Mouse (Mus musculus) lung, adult 2 months (tissue): ENCODE results near the gene Gm49721. TPM values are rescaled to one million over a fixed set of nuclear protein-coding genes. Genes with fewer than 3 reads are reported as not detected.
"Not testable (repeated sequence)": the region's sequence is repeated elsewhere in the genome, so short reads cannot be mapped to it uniquely, and the experiment has no call there.

Experiments
- DNase-seq: peaks from one replicate; pipeline ENCODE4 v3.0.0; 2022
- H3K4me1 ChIP-seq: fragments of 200-500 bp; 2 replicates; pipeline ENCODE4 v1.6.1; 2011; ENCODE audit warnings: low read length; ENCODE audit not compliant: control insufficient read depth, insufficient read depth
- H3K4me3 ChIP-seq: fragments of 200-500 bp; replicated peaks from 2 replicates; pipeline ENCODE3; 2011; ENCODE audit warnings: low read depth, mild to moderate bottlenecking, control low read depth, low read length; ENCODE audit errors: extremely low read depth
- CTCF ChIP-seq: fragments of 200-500 bp; IDR thresholded peaks from 2 replicates; pipeline ENCODE4 v1.5.1; 2011; ENCODE audit warnings: mild to moderate bottlenecking, low read length, control low read depth; ENCODE audit not compliant: insufficient read depth
- WGBS: fragments of 180-500 bp; shearing (Covaris S2); methylation state at CpG from one replicate; pipeline ENCODE4 v1.1.7; 2018; 5-methylcytosine and 5-hydroxymethylcytosine counted together
- polyA plus RNA-seq: library from polyadenylated mRNA; depleted of rRNA; stranded (reverse); fragments of >200 nt; gene quantifications from 2 replicates; pipeline ENCODE4 v1.2.3, GENCODE M21; 2012; rRNA removed

The Gm49721 gene
- polyA plus RNA-seq, 1 experiment, result 0.47 TPM

- not testable (repeated sequence) for H3K4me1 ChIP-seq, H3K4me3 ChIP-seq
- TF ChIP-seq CTCF, result peak; percentile 43; the same call in 1 of the 2 replicates
- peak; percentile 16 for DNase-seq
- WGBS, result 14% methylated on average over 3 of the region's 3 CpGs
These were observed 95.8 kb downstream of the Gm49721 start for GRCm38 (mm10) chr17:7074494-7074893.

DNA sequence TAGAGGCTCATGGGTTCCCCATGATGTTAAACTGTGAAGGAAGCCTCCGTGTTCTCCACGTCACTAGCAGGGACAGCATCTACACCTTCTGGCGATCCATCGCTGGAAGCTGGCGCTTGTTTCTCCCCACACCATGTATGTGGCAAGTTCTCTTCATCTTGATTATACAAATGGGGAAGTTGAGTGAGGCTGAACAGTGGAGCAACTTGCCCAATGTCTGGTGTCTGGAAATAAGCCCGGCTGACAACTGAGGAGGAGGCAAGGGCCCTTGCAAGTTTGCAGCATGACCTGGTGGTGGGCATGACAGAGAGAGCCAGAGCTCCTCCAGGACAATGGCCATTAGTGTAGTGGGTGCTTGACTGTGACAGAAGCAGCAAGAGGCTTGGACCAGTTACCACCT, 96.8 kb downstream of the Gm49721 start:
- not testable (repeated sequence) for DNase-seq, H3K4me1 ChIP-seq
- 82% methylated on average over 5 of the region's 6 CpGs for WGBS

GRCm38 (mm10) chr17:7079558-7079957, 100.9 kb downstream of the Gm49721 start:
- not testable (repeated sequence) for H3K4me3 ChIP-seq, H3K4me1 ChIP-seq
- WGBS, result 0% methylated on average over 1 of the region's 4 CpGs
- peak; percentile 34 for DNase-seq

More for the DNA sequence above, 96.8 kb downstream of the Gm49721 start:
- H3K4me3 ChIP-seq, result not testable (repeated sequence)

DNA sequence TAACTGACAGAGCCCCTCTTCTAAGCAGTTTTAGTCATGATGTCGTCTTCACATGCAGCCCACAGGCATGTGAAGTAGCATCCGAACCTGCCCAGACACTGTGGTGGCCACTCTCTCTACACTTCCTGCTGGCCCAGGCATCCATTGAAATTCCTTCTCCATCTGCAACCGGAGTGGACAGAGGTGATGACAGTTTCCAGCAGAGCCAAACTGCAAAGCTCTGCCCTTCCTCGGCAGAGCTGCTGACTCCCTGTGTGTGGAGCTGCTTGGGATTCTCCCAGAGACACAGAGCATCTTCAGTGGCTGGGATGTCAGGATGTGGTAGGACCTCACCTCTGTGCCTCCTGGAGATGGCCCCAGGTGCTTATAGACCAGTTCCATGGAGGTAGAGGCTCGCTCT, 105.8 kb downstream of the Gm49721 start:
- DNase-seq, H3K4me3 ChIP-seq, H3K4me1 ChIP-seq: not testable (repeated sequence)
- no CpG with 5 or more reads among the region's 5 CpGs for WGBS

GRCm38 (mm10) chr17:7085469-7086168, 106.9 kb downstream of the Gm49721 start:
- DNase-seq, H3K4me3 ChIP-seq, H3K4me1 ChIP-seq: not testable (repeated sequence)
- WGBS, result no CpG with 5 or more reads among the region's 12 CpGs

- not testable (repeated sequence) for H3K4me1 ChIP-seq, DNase-seq, H3K4me3 ChIP-seq
- 79% methylated on average over 6 of the region's 8 CpGs for WGBS
These were observed 108.1 kb downstream of the Gm49721 start for GRCm38 (mm10) chr17:7086836-7087235.

Other genes with a start within 250 kb of the Gm49721 start
- gene Ezr, start 196.1 kb upstream of the Gm49721 start, polyA plus RNA-seq, result 79.3 and 84.0 TPM in 2 replicates
- 25.7 and 29.1 TPM in 2 replicates for gene Rsph3b, start 30.2 kb upstream of the Gm49721 start, polyA plus RNA-seq
- 10.1 and 13.1 TPM in 2 replicates for gene Tagap1, start 17.7 kb upstream of the Gm49721 start, polyA plus RNA-seq
- gene Rnaset2b, start 8.3 kb upstream of the Gm49721 start, polyA plus RNA-seq, result 72.0 and 172 TPM in 2 replicates
- not detected in 2 replicates for gene Gm1604a, start 46.7 kb downstream of the Gm49721 start, polyA plus RNA-seq
- 20.1 and 24.7 TPM in 2 replicates for gene Rps6ka2, start 191.2 kb downstream of the Gm49721 start, polyA plus RNA-seq